Mouse (Mus musculus) thymus, adult 2 months (tissue): Measurements from ENCODE around the gene Cox15. TPM values are rescaled to one million over a fixed set of nuclear protein-coding genes. Genes with fewer than 3 reads are reported as not detected.

Experiments used
- DNase-seq: peaks from one replicate; pipeline ENCODE4 v3.0.0; 2021
- H3K27ac ChIP-seq: fragments of 200-500 bp; 2 replicates; pipeline ENCODE4 v1.5.1; 2012; ENCODE audit warnings: low read length, control low read depth; ENCODE audit not compliant: control insufficient read depth, insufficient read depth
- H3K27me3 ChIP-seq: fragments of 200-500 bp; 2 replicates; pipeline ENCODE4 v1.6.1; 2012; ENCODE audit warnings: mild to moderate bottlenecking, low read length, moderate library complexity, mixed read lengths; ENCODE audit not compliant: control insufficient read depth, insufficient read depth
- H3K36me3 ChIP-seq: fragments of 200-500 bp; 2 replicates; pipeline ENCODE4 v1.6.1; 2012; ENCODE audit warnings: mild to moderate bottlenecking, low read length, moderate library complexity; ENCODE audit not compliant: control insufficient read depth, insufficient read depth
- H3K4me1 ChIP-seq: fragments of 200-500 bp; replicated peaks from 2 replicates; pipeline ENCODE4 v1.6.1; 2012; ENCODE audit warnings: low read length; ENCODE audit not compliant: control insufficient read depth, insufficient read depth
- H3K4me3 ChIP-seq: fragments of 200-500 bp; 2 replicates; pipeline ENCODE4 v1.5.1; 2012; ENCODE audit warnings: mild to moderate bottlenecking, low read length, control low read depth, moderate library complexity; ENCODE audit not compliant: control insufficient read depth, insufficient read depth
- CTCF ChIP-seq: fragments of 200-500 bp; IDR thresholded peaks from 2 replicates; pipeline ENCODE4 v1.5.1; 2012; ENCODE audit warnings: mild to moderate bottlenecking, control low read depth, low read length, moderate library complexity, borderline replicate concordance; ENCODE audit not compliant: control insufficient read depth, poor library complexity, insufficient read depth; ENCODE audit errors: extremely low read depth
- POLR2A ChIP-seq: fragments of 200-500 bp; IDR thresholded peaks from 2 replicates; pipeline ENCODE4 v1.6.1; 2012; ENCODE audit warnings: mild to moderate bottlenecking, low read length, control low read depth, moderate library complexity; ENCODE audit not compliant: control insufficient read depth, poor library complexity, insufficient read depth; ENCODE audit errors: extremely low read depth
- WGBS: fragments of 180-500 bp; shearing (Covaris S2); methylation state at CpG from one replicate; pipeline ENCODE4 v1.1.7; 2018; 5-methylcytosine and 5-hydroxymethylcytosine counted together
- polyA plus RNA-seq: library from polyadenylated mRNA; depleted of rRNA; stranded (reverse); fragments of >200 nt; gene quantifications from 2 replicates; pipeline ENCODE4 v1.2.3, GENCODE M21; 2012; rRNA removed

Cox15 gene
- polyA plus RNA-seq, 1 experiment = 17.3 TPM

GRCm38 (mm10) chr19:43699021-43699762 lies 53.6 kb downstream of the Cox15 start:
- no peak for DNase-seq
- Histone ChIP-seq H3K27ac (no peak overlapping the region), H3K4me1 (no peaks in the 10 kb centered on the region), H3K4me3 (no peak overlapping the region), H3K27me3 (no peaks in the 10 kb centered on the region), H3K36me3 (peaks cover 7% of the 10 kb centered on the region; the same call in 1 of the 2 replicates)
- WGBS = 85% methylated on average over 11 of the region's 11 CpGs
- TF ChIP-seq POLR2A = no peak
- TF ChIP-seq CTCF = no peak

- no peak for DNase-seq
- Histone ChIP-seq H3K4me3 (no peak overlapping the region), H3K27ac (no peak overlapping the region), H3K36me3 (peaks cover 4% of the 10 kb centered on the region; the same call in 1 of the 2 replicates), H3K27me3 (no peaks in the 10 kb centered on the region), H3K4me1 (no peaks in the 10 kb centered on the region)
- no peak for TF ChIP-seq POLR2A
- TF ChIP-seq CTCF = no peak
- WGBS = 96% methylated on average over 5 of the region's 5 CpGs
These were observed 55.0 kb downstream of the Cox15 start for GRCm38 (mm10) chr19:43697666-43698370.

GRCm38 (mm10) chr19:43695514-43695964 lies 57.3 kb downstream of the Cox15 start:
- TF ChIP-seq CTCF (no peak), POLR2A (no peak)
- no peaks in the 10 kb centered on the region; the same call in 1 of the 2 replicates for H3K4me1 ChIP-seq
- no peaks in the 10 kb centered on the region for H3K27me3 ChIP-seq
- no peak overlapping the region for H3K4me3 ChIP-seq
- DNase-seq = no peak
- H3K36me3 ChIP-seq = peaks cover 4% of the 10 kb centered on the region; the same call in 1 of the 2 replicates
- H3K27ac ChIP-seq = no peak overlapping the region
- 60% methylated on average over 10 of the region's 10 CpGs for WGBS

GRCm38 (mm10) chr19:43692815-43693214 lies 60.0 kb downstream of the Cox15 start:
- WGBS = 96% methylated on average over 14 of the region's 14 CpGs
- no peaks in the 10 kb centered on the region for H3K36me3 ChIP-seq
- no peak overlapping the region for H3K4me3 ChIP-seq
- H3K27ac ChIP-seq = no peak overlapping the region
- TF ChIP-seq CTCF (no peak), POLR2A (no peak)
- no peaks in the 10 kb centered on the region for H3K27me3 ChIP-seq
- H3K4me1 ChIP-seq = peaks cover 2% of the 10 kb centered on the region; the same call in 1 of the 2 replicates
- no peak for DNase-seq

GRCm38 (mm10) chr19:43689419-43690246 lies 63.2 kb downstream of the Cox15 start, which contains the start of gene Entpd7:
TSS of gene Entpd7 (plus strand) at chr19:43689672.
- no peaks in the 10 kb centered on the region for H3K27me3 ChIP-seq
- peaks cover 2% of the 10 kb centered on the region; the same call in 1 of the 2 replicates for H3K4me1 ChIP-seq
- peak; percentile 92 for DNase-seq
- WGBS = under 1% methylated on average over 60 of the region's 60 CpGs
- TF ChIP-seq POLR2A = no peak; the same call in 1 of the 2 replicates
- peak; percentile 78 for TF ChIP-seq CTCF
- H3K36me3 ChIP-seq = no peaks in the 10 kb centered on the region
- peak within 1 kb of the TSS; percentile 76 for H3K4me3 ChIP-seq
- H3K27ac ChIP-seq = no peak within 1 kb of the TSS

Other genes starting within 250 kb of the Cox15 start
- 27.8 and 41.4 TPM in 2 replicates for gene Got1, start 228.4 kb downstream of the Cox15 start, polyA plus RNA-seq
- not detected in 2 replicates for gene Nkx2-3, start 140.7 kb downstream of the Cox15 start, polyA plus RNA-seq
- gene Slc25a28, start 78.1 kb downstream of the Cox15 start, polyA plus RNA-seq = 80.5 and 88.7 TPM in 2 replicates
- gene Entpd7, start 63.3 kb downstream of the Cox15 start, polyA plus RNA-seq = 8.8 and 10.1 TPM in 2 replicates
- 5.4 and 5.5 TPM in 2 replicates for gene Cutc, start within 50 bp of the Cox15 start, polyA plus RNA-seq
- gene Abcc2, start 29.2 kb upstream of the Cox15 start, polyA plus RNA-seq = 0.46 and 1.1 TPM in 2 replicates
- 12.7 and 13.0 TPM in 2 replicates for gene Dnmbp, start 187.2 kb upstream of the Cox15 start, polyA plus RNA-seq
- 0.27 and 0.45 TPM in 2 replicates for gene Cpn1, start 233.6 kb upstream of the Cox15 start, polyA plus RNA-seq